Mouse (Mus musculus): ENCODE data around the gene Rbbp6. TPM values are rescaled to one million over a fixed set of nuclear protein-coding genes. Genes with fewer than 3 reads are reported as not detected.

Gene Rbbp6
- polyA plus RNA-seq, 2 experiments = 34.4 to 66.1 TPM

- H3K27me3 ChIP-seq (ENCODE audit: control insufficient read depth, insufficient read depth, low read length) = no peaks in the 10 kb centered on the region
- no peak overlapping the region for H3K4me2 ChIP-seq (replicated peaks; ENCODE audit: low read depth, low read length, severe bottlenecking)
- no peak for ATAC-seq (ENCODE audit: low FRiP score, low read depth)
- WGBS = 10% methylated on average over 1 of the region's 1 CpGs
- H3K4me1 ChIP-seq (ENCODE audit: control insufficient read depth, insufficient read depth, low read length) = no peaks in the 10 kb centered on the region
- TF ChIP-seq POLR2A (IDR thresholded peaks at IDR 0.05; ENCODE audit: borderline replicate concordance, extremely low read depth, insufficient read depth, insufficient read length) = no peak
- no peak overlapping the region for H3K27ac ChIP-seq (replicated peaks; ENCODE audit: low read depth, low read length)
- H3K9ac ChIP-seq (ENCODE audit: low read depth, low read length, severe bottlenecking) = no peak overlapping the region
- H3K4me3 ChIP-seq (replicated peaks; ENCODE audit: low read length) = no peak overlapping the region
- no peak for DNase-seq (ENCODE audit: low spot score)
- no peaks in the 10 kb centered on the region for H3K36me3 ChIP-seq (ENCODE audit: control insufficient read depth, insufficient read depth, low read length)
- H3K9me3 ChIP-seq (ENCODE audit: control insufficient read depth, low read length) = no peaks in the 10 kb centered on the region
Observed at GRCm38 (mm10) chr7:122932171-122932570, 33.3 kb upstream of the Rbbp6 start.

- no peak for ATAC-seq (ENCODE audit: low FRiP score, low read depth)
- no peak overlapping the region for H3K9ac ChIP-seq (ENCODE audit: low read depth, low read length, severe bottlenecking)
- H3K36me3 ChIP-seq (ENCODE audit: control insufficient read depth, insufficient read depth, low read length) = no peaks in the 10 kb centered on the region
- no peak overlapping the region for H3K27ac ChIP-seq (replicated peaks; ENCODE audit: low read depth, low read length)
- TF ChIP-seq POLR2A (IDR thresholded peaks at IDR 0.05; ENCODE audit: borderline replicate concordance, extremely low read depth, insufficient read depth, insufficient read length) = no peak
- no peaks in the 10 kb centered on the region for H3K9me3 ChIP-seq (ENCODE audit: control insufficient read depth, low read length)
- H3K4me1 ChIP-seq (ENCODE audit: control insufficient read depth, insufficient read depth, low read length) = no peaks in the 10 kb centered on the region
- H3K4me2 ChIP-seq (replicated peaks; ENCODE audit: low read depth, low read length, severe bottlenecking) = no peak overlapping the region
- no peak overlapping the region for H3K4me3 ChIP-seq (replicated peaks; ENCODE audit: low read length)
- H3K27me3 ChIP-seq (ENCODE audit: control insufficient read depth, insufficient read depth, low read length) = no peaks in the 10 kb centered on the region
- no peak for DNase-seq (ENCODE audit: low spot score)
Observed at GRCm38 (mm10) chr7:122936626-122937025, 28.9 kb upstream of the Rbbp6 start.

- Histone ChIP-seq H3K4me3 (replicated peaks; ENCODE audit: low read length) (no peak overlapping the region), H3K9me3 (ENCODE audit: control insufficient read depth, low read length) (no peaks in the 10 kb centered on the region), H3K9ac (ENCODE audit: low read depth, low read length, severe bottlenecking) (no peak overlapping the region), H3K36me3 (ENCODE audit: control insufficient read depth, insufficient read depth, low read length) (no peaks in the 10 kb centered on the region), H3K4me2 (replicated peaks; ENCODE audit: low read depth, low read length, severe bottlenecking) (no peak overlapping the region), H3K4me1 (ENCODE audit: control insufficient read depth, insufficient read depth, low read length) (no peaks in the 10 kb centered on the region), H3K27ac (replicated peaks; ENCODE audit: low read depth, low read length) (no peak overlapping the region), H3K27me3 (ENCODE audit: control insufficient read depth, insufficient read depth, low read length) (no peaks in the 10 kb centered on the region)
- TF ChIP-seq POLR2A (IDR thresholded peaks at IDR 0.05; ENCODE audit: borderline replicate concordance, extremely low read depth, insufficient read depth, insufficient read length) = no peak
- DNase-seq (ENCODE audit: low spot score) (no peak), ATAC-seq (ENCODE audit: low FRiP score, low read depth) (no peak)
- 67% methylated on average over 1 of the region's 1 CpGs for WGBS
Observed at GRCm38 (mm10) chr7:122938197-122938596, 27.3 kb upstream of the Rbbp6 start.

- Histone ChIP-seq H3K27ac (replicated peaks; ENCODE audit: low read depth, low read length) (no peak overlapping the region), H3K4me3 (replicated peaks; ENCODE audit: low read length) (no peak overlapping the region), H3K9me3 (ENCODE audit: control insufficient read depth, low read length) (no peaks in the 10 kb centered on the region), H3K27me3 (ENCODE audit: control insufficient read depth, insufficient read depth, low read length) (no peaks in the 10 kb centered on the region), H3K4me1 (ENCODE audit: control insufficient read depth, insufficient read depth, low read length) (no peaks in the 10 kb centered on the region), H3K9ac (ENCODE audit: low read depth, low read length, severe bottlenecking) (no peak overlapping the region), H3K4me2 (replicated peaks; ENCODE audit: low read depth, low read length, severe bottlenecking) (no peak overlapping the region), H3K36me3 (ENCODE audit: control insufficient read depth, insufficient read depth, low read length) (no peaks in the 10 kb centered on the region)
- TF ChIP-seq POLR2A (IDR thresholded peaks at IDR 0.05; ENCODE audit: borderline replicate concordance, extremely low read depth, insufficient read depth, insufficient read length) = no peak
- DNase-seq (ENCODE audit: low spot score) = no peak
- 72% methylated on average over 3 of the region's 3 CpGs for WGBS
- ATAC-seq (ENCODE audit: low FRiP score, low read depth) = no peak
Observed at GRCm38 (mm10) chr7:122939181-122939580, 26.3 kb upstream of the Rbbp6 start.

GRCm38 (mm10) chr7:122940371-122941075 is 25.0 kb upstream of the Rbbp6 start:
- DNase-seq (ENCODE audit: low spot score) (no peak), ATAC-seq (ENCODE audit: low FRiP score, low read depth) (no peak)
- Histone ChIP-seq H3K4me2 (replicated peaks; ENCODE audit: low read depth, low read length, severe bottlenecking) (peak overlapping the region; percentile 27), H3K27me3 (ENCODE audit: control insufficient read depth, insufficient read depth, low read length) (no peaks in the 10 kb centered on the region), H3K27ac (replicated peaks; ENCODE audit: low read depth, low read length) (no peak overlapping the region), H3K4me1 (ENCODE audit: control insufficient read depth, insufficient read depth, low read length) (no peaks in the 10 kb centered on the region), H3K9ac (ENCODE audit: low read depth, low read length, severe bottlenecking) (no peak overlapping the region), H3K9me3 (ENCODE audit: control insufficient read depth, low read length) (no peaks in the 10 kb centered on the region), H3K4me3 (replicated peaks; ENCODE audit: low read length) (no peak overlapping the region), H3K36me3 (ENCODE audit: control insufficient read depth, insufficient read depth, low read length) (no peaks in the 10 kb centered on the region)
- 15% methylated on average over 12 of the region's 12 CpGs for WGBS
- no peak for TF ChIP-seq POLR2A (IDR thresholded peaks at IDR 0.05; ENCODE audit: borderline replicate concordance, extremely low read depth, insufficient read depth, insufficient read length)
